Mouse (Mus musculus): Measurements from ENCODE around the gene Rap1b. TPM values are rescaled to one million over a fixed set of nuclear protein-coding genes. Genes with fewer than 3 reads are reported as not detected.

Gene Rap1b
- polyA plus RNA-seq, 1 experiment: 19.2 TPM

DNA sequence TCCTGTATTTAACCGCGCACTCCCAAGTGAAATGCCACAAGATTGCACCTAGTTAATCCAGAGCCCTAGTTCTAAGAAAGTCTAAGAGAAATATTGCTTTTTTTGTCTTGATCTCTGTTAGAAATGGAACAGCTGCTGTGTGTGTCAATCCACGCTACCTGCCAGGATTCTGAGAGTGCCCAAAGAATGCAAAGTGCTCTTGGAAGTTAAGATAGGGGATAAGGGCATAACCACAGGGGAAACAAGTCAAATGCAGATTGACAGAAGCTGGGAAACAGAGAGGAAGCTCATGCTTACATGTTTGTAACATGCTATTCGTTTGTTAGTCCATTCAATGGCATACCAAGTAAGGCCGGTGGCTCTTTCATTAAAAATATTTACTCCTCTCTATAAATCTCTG, 38.9 kb upstream of the Rap1b start:
- 31% methylated on average over 5 of the region's 5 CpGs for WGBS
- TF ChIP-seq POLR2A (IDR thresholded peaks at IDR 0.05; ENCODE audit: low read depth, low read length) (no peak), CTCF (IDR thresholded peaks at IDR 0.05; ENCODE audit: extremely low read depth, insufficient read length, insufficient replicate concordance, low read depth, low read length) (no peak)
- no peaks in the 10 kb centered on the region for H3K36me3 ChIP-seq (ENCODE audit: control insufficient read depth, insufficient read depth, low read length)

GRCm38 (mm10) chr10:117883438-117883837, 37.6 kb upstream of the Rap1b start:
- Histone ChIP-seq H3K4me3 (ENCODE audit: low read depth, low read length) (no peak overlapping the region), H3K27ac (ENCODE audit: insufficient read depth, low read depth, low read length) (no peak overlapping the region), H3K4me1 (ENCODE audit: control insufficient read depth, insufficient read depth, insufficient read length, low read length) (peaks cover 8% of the 10 kb centered on the region; the same call in 1 of the 2 replicates), H3K27me3 (ENCODE audit: control insufficient read depth, insufficient read depth, low read length) (no peaks in the 10 kb centered on the region; the same call in 1 of the 2 replicates), H3K36me3 (ENCODE audit: control insufficient read depth, insufficient read depth, low read length) (no peaks in the 10 kb centered on the region)
- 84% methylated on average over 8 of the region's 8 CpGs for WGBS
- TF ChIP-seq POLR2A (IDR thresholded peaks at IDR 0.05; ENCODE audit: low read depth, low read length) (no peak), CTCF (IDR thresholded peaks at IDR 0.05; ENCODE audit: extremely low read depth, insufficient read length, insufficient replicate concordance, low read depth, low read length) (no peak)

More for the DNA sequence above, 38.9 kb upstream of the Rap1b start:
- Histone ChIP-seq H3K27ac (ENCODE audit: insufficient read depth, low read depth, low read length) (no peak overlapping the region), H3K4me3 (ENCODE audit: low read depth, low read length) (no peak overlapping the region), H3K27me3 (ENCODE audit: control insufficient read depth, insufficient read depth, low read length) (no peaks in the 10 kb centered on the region; the same call in 1 of the 2 replicates), H3K4me1 (ENCODE audit: control insufficient read depth, insufficient read depth, insufficient read length, low read length) (peaks cover 8% of the 10 kb centered on the region; the same call in 1 of the 2 replicates)

DNA sequence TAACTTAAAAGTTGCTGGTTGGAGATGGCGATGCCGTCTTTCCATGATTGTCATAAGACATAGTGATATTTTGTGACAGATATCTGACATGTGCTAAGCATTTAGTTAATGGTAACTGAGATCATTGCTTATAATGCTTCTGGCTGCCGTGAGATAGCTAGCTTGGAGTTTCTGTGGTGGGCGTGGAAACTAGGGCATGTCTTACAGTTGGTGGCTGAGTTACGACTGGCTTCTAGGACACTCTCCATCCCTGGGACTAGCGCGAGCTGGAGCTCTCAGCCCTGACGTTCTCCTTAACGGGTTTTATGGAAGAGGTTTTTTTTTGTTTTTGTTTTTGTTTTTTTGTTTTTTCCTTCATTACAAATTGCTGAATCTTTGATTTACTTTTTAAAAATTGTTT, 32.8 kb upstream of the Rap1b start:
- 80% methylated on average over 9 of the region's 9 CpGs for WGBS
- H3K4me3 ChIP-seq (ENCODE audit: low read depth, low read length): no peak overlapping the region
- no peaks in the 10 kb centered on the region for H3K36me3 ChIP-seq (ENCODE audit: control insufficient read depth, insufficient read depth, low read length)
- H3K27me3 ChIP-seq (ENCODE audit: control insufficient read depth, insufficient read depth, low read length): no peaks in the 10 kb centered on the region; the same call in 1 of the 2 replicates
- no peak overlapping the region for H3K27ac ChIP-seq (ENCODE audit: insufficient read depth, low read depth, low read length)
- no peak for TF ChIP-seq POLR2A (IDR thresholded peaks at IDR 0.05; ENCODE audit: low read depth, low read length)
- no peak for TF ChIP-seq CTCF (IDR thresholded peaks at IDR 0.05; ENCODE audit: extremely low read depth, insufficient read length, insufficient replicate concordance, low read depth, low read length)
- no peaks in the 10 kb centered on the region for H3K4me1 ChIP-seq (ENCODE audit: control insufficient read depth, insufficient read depth, insufficient read length, low read length)

- H3K27me3 ChIP-seq (ENCODE audit: control insufficient read depth, insufficient read depth, low read length): no peaks in the 10 kb centered on the region
- H3K4me3 ChIP-seq (ENCODE audit: low read depth, low read length): no peak overlapping the region
- no peak for TF ChIP-seq CTCF (IDR thresholded peaks at IDR 0.05; ENCODE audit: extremely low read depth, insufficient read length, insufficient replicate concordance, low read depth, low read length)
- no peak for TF ChIP-seq POLR2A (IDR thresholded peaks at IDR 0.05; ENCODE audit: low read depth, low read length)
- WGBS: 64% methylated on average over 8 of the region's 8 CpGs
- H3K4me1 ChIP-seq (ENCODE audit: control insufficient read depth, insufficient read depth, insufficient read length, low read length): no peaks in the 10 kb centered on the region
- H3K36me3 ChIP-seq (ENCODE audit: control insufficient read depth, insufficient read depth, low read length): no peaks in the 10 kb centered on the region
- H3K27ac ChIP-seq (ENCODE audit: insufficient read depth, low read depth, low read length): no peak overlapping the region
Measured at GRCm38 (mm10) chr10:117876801-117877200, 31.0 kb upstream of the Rap1b start.

- no peaks in the 10 kb centered on the region for H3K36me3 ChIP-seq (ENCODE audit: control insufficient read depth, insufficient read depth, low read length)
- no peak overlapping the region for H3K27ac ChIP-seq (ENCODE audit: insufficient read depth, low read depth, low read length)
- no peaks in the 10 kb centered on the region for H3K4me1 ChIP-seq (ENCODE audit: control insufficient read depth, insufficient read depth, insufficient read length, low read length)
- TF ChIP-seq CTCF (IDR thresholded peaks at IDR 0.05; ENCODE audit: extremely low read depth, insufficient read length, insufficient replicate concordance, low read depth, low read length) (no peak), POLR2A (IDR thresholded peaks at IDR 0.05; ENCODE audit: low read depth, low read length) (no peak)
- H3K27me3 ChIP-seq (ENCODE audit: control insufficient read depth, insufficient read depth, low read length): no peaks in the 10 kb centered on the region
- WGBS: 48% methylated on average over 18 of the region's 18 CpGs
- H3K4me3 ChIP-seq (ENCODE audit: low read depth, low read length): no peak overlapping the region
Measured at GRCm38 (mm10) chr10:117876400-117876799, 30.6 kb upstream of the Rap1b start.

DNA sequence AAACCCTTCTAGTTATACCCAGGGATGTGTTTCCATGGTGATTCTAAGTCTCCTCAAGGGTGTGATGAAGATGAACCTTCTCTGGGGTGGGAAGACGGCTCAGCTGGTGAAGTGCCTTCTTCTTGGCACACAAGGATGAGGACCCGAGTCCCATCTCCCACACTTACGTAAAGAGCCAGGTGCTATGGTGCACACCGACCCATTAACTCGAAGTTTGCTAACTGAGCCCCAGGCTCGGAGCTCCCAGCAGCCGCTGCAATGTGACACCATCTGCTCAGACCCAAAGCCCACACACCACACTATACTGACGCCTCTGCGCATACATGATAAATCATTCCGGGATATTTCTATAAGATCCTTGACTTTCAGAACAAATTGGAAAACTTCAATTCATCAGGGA, 29.1 kb upstream of the Rap1b start:
- Histone ChIP-seq H3K4me1 (ENCODE audit: control insufficient read depth, insufficient read depth, insufficient read length, low read length) (no peaks in the 10 kb centered on the region), H3K36me3 (ENCODE audit: control insufficient read depth, insufficient read depth, low read length) (no peaks in the 10 kb centered on the region), H3K27me3 (ENCODE audit: control insufficient read depth, insufficient read depth, low read length) (no peaks in the 10 kb centered on the region), H3K27ac (ENCODE audit: insufficient read depth, low read depth, low read length) (no peak overlapping the region), H3K4me3 (ENCODE audit: low read depth, low read length) (no peak overlapping the region)
- WGBS: 90% methylated on average over 10 of the region's 10 CpGs
- TF ChIP-seq CTCF (IDR thresholded peaks at IDR 0.05; ENCODE audit: extremely low read depth, insufficient read length, insufficient replicate concordance, low read depth, low read length) (no peak), POLR2A (IDR thresholded peaks at IDR 0.05; ENCODE audit: low read depth, low read length) (no peak)

DNA sequence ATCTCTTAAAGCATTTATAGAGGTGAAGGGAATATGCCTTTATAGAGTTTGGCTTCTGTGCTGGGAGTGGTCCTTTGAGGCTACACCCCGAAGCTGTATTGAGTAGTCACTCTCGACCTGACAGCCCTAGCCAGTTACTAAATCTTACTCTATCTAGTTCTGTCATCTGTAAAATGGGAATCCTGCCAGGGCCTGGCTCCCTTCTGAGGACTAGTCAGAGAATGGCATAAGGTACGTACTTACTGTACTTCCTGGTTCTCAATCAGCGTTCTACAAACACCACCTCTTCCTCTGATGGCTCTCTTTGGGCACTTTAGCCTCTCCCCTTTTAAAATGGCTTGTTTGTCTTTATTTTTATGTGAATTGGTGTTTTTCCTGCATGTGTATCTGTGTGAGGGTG, 28.1 kb upstream of the Rap1b start:
- WGBS: 31% methylated on average over 4 of the region's 4 CpGs
- H3K27me3 ChIP-seq (ENCODE audit: control insufficient read depth, insufficient read depth, low read length): no peaks in the 10 kb centered on the region

More for the DNA sequence above, 28.1 kb upstream of the Rap1b start:
- TF ChIP-seq POLR2A (IDR thresholded peaks at IDR 0.05; ENCODE audit: low read depth, low read length) (no peak), CTCF (IDR thresholded peaks at IDR 0.05; ENCODE audit: extremely low read depth, insufficient read length, insufficient replicate concordance, low read depth, low read length) (no peak)
- H3K4me3 ChIP-seq (ENCODE audit: low read depth, low read length): no peak overlapping the region
- no peak overlapping the region for H3K27ac ChIP-seq (ENCODE audit: insufficient read depth, low read depth, low read length)
- H3K36me3 ChIP-seq (ENCODE audit: control insufficient read depth, insufficient read depth, low read length): no peaks in the 10 kb centered on the region
- no peaks in the 10 kb centered on the region for H3K4me1 ChIP-seq (ENCODE audit: control insufficient read depth, insufficient read depth, insufficient read length, low read length)
